Mouse (Mus musculus): Measurements from ENCODE around the gene Add2. TPM values are rescaled to one million over a fixed set of nuclear protein-coding genes. Genes with fewer than 3 reads are reported as not detected.

Add2 gene
- 0.50 TPM for polyA plus RNA-seq (2014; fragmentation: Illumina TruSeq; extraction: RNeasy Lipid Tissue Mini Kit (QIAGEN cat#74804); ENCODE audit: low read depth, low replicate concordance)

DNA sequence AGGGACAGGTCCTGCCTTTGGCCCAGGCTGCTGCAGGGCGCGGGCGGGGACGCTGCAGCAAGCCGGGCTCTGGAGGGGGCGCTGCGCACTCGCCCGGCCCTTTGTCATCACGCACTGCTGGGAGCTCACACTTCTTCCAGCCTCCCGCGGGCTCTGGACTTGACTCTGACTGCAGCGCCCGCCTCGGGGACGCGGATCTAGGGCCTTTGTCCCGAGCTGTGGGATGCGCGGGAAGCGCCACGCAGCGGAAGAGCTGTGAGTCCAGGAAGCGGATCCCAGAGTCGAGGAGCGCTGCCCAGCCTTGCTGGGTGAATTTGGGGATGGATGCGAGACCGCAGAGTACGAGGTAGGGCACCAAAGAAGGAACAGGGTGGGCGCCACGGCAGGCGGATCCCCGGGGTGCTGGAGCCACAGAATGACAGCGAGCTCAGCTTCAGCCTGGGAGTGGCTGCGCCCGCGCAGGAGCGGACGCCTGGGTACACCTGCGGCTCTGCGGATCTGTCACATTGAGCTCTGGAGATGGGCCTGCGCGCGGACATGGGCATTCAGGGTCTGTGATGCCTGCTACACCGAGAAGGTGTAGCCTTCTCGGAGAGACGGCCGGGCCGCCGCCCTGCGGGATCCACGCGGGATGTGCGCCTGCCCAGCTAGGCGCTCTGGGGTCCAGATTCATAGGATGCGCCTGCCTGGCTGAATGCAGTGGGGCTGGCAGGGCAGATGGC, at the start of gene Add2:
Gene Add2 (plus strand): TSS at position 81 of the 722 bp plus-strand sequence.

DNA sequence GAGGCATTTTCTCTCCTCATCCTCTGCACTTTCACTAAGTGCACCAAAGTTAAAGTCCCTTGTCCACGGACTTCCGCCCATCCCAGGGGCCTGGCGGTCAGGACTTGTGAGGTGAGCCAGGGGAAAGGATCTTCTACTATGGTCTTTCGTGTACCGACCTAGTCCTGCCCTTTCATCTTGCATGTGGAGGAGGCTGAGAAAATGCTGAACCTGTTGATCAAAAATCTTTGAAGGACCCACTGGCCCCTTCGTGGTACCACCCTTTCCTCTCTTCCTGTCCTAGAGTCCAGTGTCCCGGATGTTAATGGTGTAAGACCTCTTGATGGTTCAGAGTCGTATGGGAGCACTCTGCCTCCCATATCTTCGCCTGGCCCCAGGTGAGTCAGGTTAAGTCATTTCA, 12.6 kb upstream of the Add2 start, which contains the start of gene Figla:
Gene Figla (plus strand): TSS at position 301 of the 400 bp plus-strand sequence.

Other genes starting within 250 kb of the Add2 start
- gene Nat8f6, start 207.7 kb upstream of the Add2 start, polyA plus RNA-seq (2014; fragmentation: Illumina TruSeq; extraction: RNeasy Lipid Tissue Mini Kit (QIAGEN cat#74804); ENCODE audit: low read depth, low replicate concordance): not detected
- gene Nat8f5, start 207.7 kb upstream of the Add2 start, polyA plus RNA-seq (2014; fragmentation: Illumina TruSeq; extraction: RNeasy Lipid Tissue Mini Kit (QIAGEN cat#74804); ENCODE audit: low read depth, low replicate concordance): not detected
- not detected for gene Nat8, start 196.6 kb upstream of the Add2 start, polyA plus RNA-seq (2014; fragmentation: Illumina TruSeq; extraction: RNeasy Lipid Tissue Mini Kit (QIAGEN cat#74804); ENCODE audit: low read depth, low replicate concordance)
- 1.1 TPM for gene Nat8f2, start 159.5 kb upstream of the Add2 start, polyA plus RNA-seq (2014; fragmentation: Illumina TruSeq; extraction: RNeasy Lipid Tissue Mini Kit (QIAGEN cat#74804); ENCODE audit: low read depth, low replicate concordance)
- 22.0 TPM for gene Nat8f4, start 123.8 kb upstream of the Add2 start, polyA plus RNA-seq (2014; fragmentation: Illumina TruSeq; extraction: RNeasy Lipid Tissue Mini Kit (QIAGEN cat#74804); ENCODE audit: low read depth, low replicate concordance)
- 64.9 TPM for gene Tprkb, start 116.8 kb upstream of the Add2 start, polyA plus RNA-seq (2014; fragmentation: Illumina TruSeq; extraction: RNeasy Lipid Tissue Mini Kit (QIAGEN cat#74804); ENCODE audit: low read depth, low replicate concordance)
- gene Nat8f1, start 113.0 kb upstream of the Add2 start, polyA plus RNA-seq (2014; fragmentation: Illumina TruSeq; extraction: RNeasy Lipid Tissue Mini Kit (QIAGEN cat#74804); ENCODE audit: low read depth, low replicate concordance): not detected
- gene Dusp11, start 67.0 kb upstream of the Add2 start, polyA plus RNA-seq (2014; fragmentation: Illumina TruSeq; extraction: RNeasy Lipid Tissue Mini Kit (QIAGEN cat#74804); ENCODE audit: low read depth, low replicate concordance): 375 TPM
- not detected for gene Figla, start 12.5 kb upstream of the Add2 start, polyA plus RNA-seq (2014; fragmentation: Illumina TruSeq; extraction: RNeasy Lipid Tissue Mini Kit (QIAGEN cat#74804); ENCODE audit: low read depth, low replicate concordance)
- gene Tgfa, start 166.5 kb downstream of the Add2 start, polyA plus RNA-seq (2014; fragmentation: Illumina TruSeq; extraction: RNeasy Lipid Tissue Mini Kit (QIAGEN cat#74804); ENCODE audit: low read depth, low replicate concordance): 10.6 TPM